Mouse (Mus musculus): ENCODE measurements around the gene Efcab14. TPM values are rescaled to one million over a fixed set of nuclear protein-coding genes. Genes with fewer than 3 reads are reported as not detected.

Gene Efcab14
- polyA plus RNA-seq, 1 experiment from 2014 or later = 42.3 TPM

- Histone ChIP-seq H3K4me3 (ENCODE audit: low read depth, low read length) (no peak overlapping the region), H3K27me3 (replicated peaks; ENCODE audit: control insufficient read depth, insufficient read depth, low read length) (no peaks in the 10 kb centered on the region), H3K9ac (ENCODE audit: low read depth, low read length) (no peak overlapping the region), H3K4me1 (ENCODE audit: control insufficient read depth, insufficient read depth, low read length) (peaks cover 5% of the 10 kb centered on the region), H3K9me3 (ENCODE audit: control insufficient read depth, low read length) (no peaks in the 10 kb centered on the region), H3K27ac (replicated peaks; ENCODE audit: low read depth, low read length) (no peak overlapping the region), H3K4me2 (ENCODE audit: low read depth, low read length) (no peak overlapping the region), H3K36me3 (ENCODE audit: control insufficient read depth, insufficient read depth, low read length) (no peaks in the 10 kb centered on the region)
- 69% methylated on average over 5 of the region's 5 CpGs for WGBS
- DNase-seq (ENCODE audit: low spot score) = no peak
- no peak for ATAC-seq (ENCODE audit: low read depth)
Measured at GRCm38 (mm10) chr4:115733746-115734145, 3.8 kb upstream of the Efcab14 start.

- ATAC-seq (ENCODE audit: low read depth) (no peak), DNase-seq (ENCODE audit: low spot score) (no peak)
- Histone ChIP-seq H3K27me3 (replicated peaks; ENCODE audit: control insufficient read depth, insufficient read depth, low read length) (no peaks in the 10 kb centered on the region), H3K4me2 (ENCODE audit: low read depth, low read length) (no peak overlapping the region), H3K27ac (replicated peaks; ENCODE audit: low read depth, low read length) (no peak overlapping the region), H3K9ac (ENCODE audit: low read depth, low read length) (no peak overlapping the region), H3K9me3 (ENCODE audit: control insufficient read depth, low read length) (no peaks in the 10 kb centered on the region), H3K4me3 (ENCODE audit: low read depth, low read length) (no peak overlapping the region), H3K4me1 (ENCODE audit: control insufficient read depth, insufficient read depth, low read length) (peaks cover 14% of the 10 kb centered on the region), H3K36me3 (ENCODE audit: control insufficient read depth, insufficient read depth, low read length) (no peaks in the 10 kb centered on the region)
- 63% methylated on average over 4 of the region's 4 CpGs for WGBS
Measured at GRCm38 (mm10) chr4:115734867-115735266, 2.7 kb upstream of the Efcab14 start.

- no peak for ATAC-seq (ENCODE audit: low read depth)
- Histone ChIP-seq H3K4me1 (ENCODE audit: control insufficient read depth, insufficient read depth, low read length) (peaks cover 14% of the 10 kb centered on the region), H3K4me2 (ENCODE audit: low read depth, low read length) (peak overlapping the region; percentile 82), H3K4me3 (ENCODE audit: low read depth, low read length) (peak overlapping the region; percentile 81), H3K9me3 (ENCODE audit: control insufficient read depth, low read length) (no peaks in the 10 kb centered on the region), H3K27me3 (replicated peaks; ENCODE audit: control insufficient read depth, insufficient read depth, low read length) (no peaks in the 10 kb centered on the region), H3K27ac (replicated peaks; ENCODE audit: low read depth, low read length) (no peak overlapping the region), H3K36me3 (ENCODE audit: control insufficient read depth, insufficient read depth, low read length) (peaks cover 23% of the 10 kb centered on the region; the same call in 1 of the 2 replicates), H3K9ac (ENCODE audit: low read depth, low read length) (peak overlapping the region; percentile 83)
- no peak for DNase-seq (ENCODE audit: low spot score)
- WGBS = 45% methylated on average over 13 of the region's 13 CpGs
Measured at GRCm38 (mm10) chr4:115738481-115738985, 989 bp downstream of the Efcab14 start.

DNA sequence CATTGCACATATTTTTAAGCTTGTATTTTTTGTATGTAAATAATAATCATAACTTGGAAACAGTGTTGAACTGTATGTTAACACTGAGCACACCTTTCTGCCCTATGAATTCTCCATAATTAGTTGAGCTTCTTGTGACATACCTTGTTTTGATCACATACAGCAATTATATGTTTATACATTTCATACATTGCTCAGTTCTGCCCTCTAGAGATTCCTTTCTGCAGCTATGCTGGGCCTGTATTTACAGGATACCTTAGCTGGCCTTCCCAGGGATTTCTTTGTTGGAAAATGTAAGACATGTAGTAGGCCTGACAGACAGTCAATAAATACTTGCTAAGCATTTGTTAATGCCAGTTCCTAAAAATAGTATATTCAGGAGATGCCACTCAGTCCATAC lies 5.1 kb downstream of the Efcab14 start:
- H3K27ac ChIP-seq (replicated peaks; ENCODE audit: low read depth, low read length) = no peak overlapping the region
- H3K36me3 ChIP-seq (ENCODE audit: control insufficient read depth, insufficient read depth, low read length) = peaks cover 53% of the 10 kb centered on the region
- no peak overlapping the region for H3K9ac ChIP-seq (ENCODE audit: low read depth, low read length)
- ATAC-seq (ENCODE audit: low read depth) = no peak
- no peak for DNase-seq (ENCODE audit: low spot score)
- H3K4me1 ChIP-seq (ENCODE audit: control insufficient read depth, insufficient read depth, low read length) = peaks cover 17% of the 10 kb centered on the region
- no peaks in the 10 kb centered on the region for H3K9me3 ChIP-seq (ENCODE audit: control insufficient read depth, low read length)
- H3K27me3 ChIP-seq (replicated peaks; ENCODE audit: control insufficient read depth, insufficient read depth, low read length) = no peaks in the 10 kb centered on the region
- H3K4me3 ChIP-seq (ENCODE audit: low read depth, low read length) = no peak overlapping the region
- H3K4me2 ChIP-seq (ENCODE audit: low read depth, low read length) = no peak overlapping the region

- Histone ChIP-seq H3K4me3 (ENCODE audit: low read depth, low read length) (no peak overlapping the region), H3K27me3 (replicated peaks; ENCODE audit: control insufficient read depth, insufficient read depth, low read length) (no peaks in the 10 kb centered on the region), H3K9ac (ENCODE audit: low read depth, low read length) (no peak overlapping the region), H3K9me3 (ENCODE audit: control insufficient read depth, low read length) (no peaks in the 10 kb centered on the region), H3K36me3 (ENCODE audit: control insufficient read depth, insufficient read depth, low read length) (peaks cover 56% of the 10 kb centered on the region), H3K27ac (replicated peaks; ENCODE audit: low read depth, low read length) (no peak overlapping the region), H3K4me1 (ENCODE audit: control insufficient read depth, insufficient read depth, low read length) (peaks cover 17% of the 10 kb centered on the region), H3K4me2 (ENCODE audit: low read depth, low read length) (no peak overlapping the region)
- ATAC-seq (ENCODE audit: low read depth) (no peak), DNase-seq (ENCODE audit: low spot score) (no peak)
- 89% methylated on average over 4 of the region's 4 CpGs for WGBS
Measured at GRCm38 (mm10) chr4:115743096-115743495, 5.6 kb downstream of the Efcab14 start.

DNA sequence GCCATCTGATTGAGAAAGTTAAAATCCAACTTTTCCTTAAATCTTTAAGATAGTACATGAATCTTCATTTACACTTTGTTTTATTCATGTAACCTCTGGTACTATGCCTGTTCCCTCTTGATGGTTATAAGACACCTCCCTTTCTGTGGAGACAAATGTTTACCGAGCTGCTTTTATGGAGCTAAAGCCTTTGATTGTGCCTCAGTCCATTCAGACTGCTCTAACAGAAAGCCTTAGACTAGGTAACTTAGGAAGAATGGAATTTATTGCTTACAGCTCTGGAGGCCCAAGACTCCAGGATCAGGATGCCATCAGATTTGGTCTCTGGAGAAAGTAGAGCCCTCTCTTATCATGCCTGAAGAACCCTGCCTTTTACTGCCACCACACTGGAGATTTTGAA lies 10.6 kb downstream of the Efcab14 start:
- ATAC-seq (ENCODE audit: low read depth) (no peak), DNase-seq (ENCODE audit: low spot score) (no peak)
- Histone ChIP-seq H3K4me1 (ENCODE audit: control insufficient read depth, insufficient read depth, low read length) (peaks cover 3% of the 10 kb centered on the region; the same call in 1 of the 2 replicates), H3K27ac (replicated peaks; ENCODE audit: low read depth, low read length) (no peak overlapping the region), H3K27me3 (replicated peaks; ENCODE audit: control insufficient read depth, insufficient read depth, low read length) (no peaks in the 10 kb centered on the region), H3K9ac (ENCODE audit: low read depth, low read length) (no peak overlapping the region), H3K4me3 (ENCODE audit: low read depth, low read length) (no peak overlapping the region), H3K36me3 (ENCODE audit: control insufficient read depth, insufficient read depth, low read length) (peaks cover 59% of the 10 kb centered on the region), H3K4me2 (ENCODE audit: low read depth, low read length) (no peak overlapping the region), H3K9me3 (ENCODE audit: control insufficient read depth, low read length) (no peaks in the 10 kb centered on the region)
- 71% methylated on average over 1 of the region's 1 CpGs for WGBS

DNA sequence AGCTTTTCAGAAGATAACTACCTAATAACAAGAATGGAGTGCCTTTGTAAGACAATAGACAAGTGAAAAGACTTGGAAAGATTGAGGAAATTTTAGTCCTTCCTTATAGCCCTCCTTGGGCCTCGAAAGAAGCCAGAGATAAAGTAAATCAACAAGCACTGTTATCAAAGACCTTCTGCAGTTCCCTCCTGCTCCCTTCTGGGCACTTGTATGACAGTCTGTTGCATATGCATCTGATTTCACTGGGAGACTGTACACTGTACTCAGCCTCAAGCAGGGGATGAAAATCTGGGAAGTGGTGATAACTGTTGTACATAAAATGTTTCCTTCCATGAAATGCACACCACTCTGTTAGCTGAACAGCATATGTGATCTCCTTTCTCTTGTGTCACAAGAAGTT lies 11.8 kb downstream of the Efcab14 start:
- Histone ChIP-seq H3K9me3 (ENCODE audit: control insufficient read depth, low read length) (no peaks in the 10 kb centered on the region), H3K9ac (ENCODE audit: low read depth, low read length) (no peak overlapping the region), H3K4me3 (ENCODE audit: low read depth, low read length) (no peak overlapping the region), H3K4me1 (ENCODE audit: control insufficient read depth, insufficient read depth, low read length) (no peaks in the 10 kb centered on the region), H3K27me3 (replicated peaks; ENCODE audit: control insufficient read depth, insufficient read depth, low read length) (no peaks in the 10 kb centered on the region), H3K27ac (replicated peaks; ENCODE audit: low read depth, low read length) (no peak overlapping the region), H3K36me3 (ENCODE audit: control insufficient read depth, insufficient read depth, low read length) (peaks cover 60% of the 10 kb centered on the region), H3K4me2 (ENCODE audit: low read depth, low read length) (no peak overlapping the region)
- 96% methylated on average over 1 of the region's 1 CpGs for WGBS
- no peak for DNase-seq (ENCODE audit: low spot score)
- no peak for ATAC-seq (ENCODE audit: low read depth)

DNA sequence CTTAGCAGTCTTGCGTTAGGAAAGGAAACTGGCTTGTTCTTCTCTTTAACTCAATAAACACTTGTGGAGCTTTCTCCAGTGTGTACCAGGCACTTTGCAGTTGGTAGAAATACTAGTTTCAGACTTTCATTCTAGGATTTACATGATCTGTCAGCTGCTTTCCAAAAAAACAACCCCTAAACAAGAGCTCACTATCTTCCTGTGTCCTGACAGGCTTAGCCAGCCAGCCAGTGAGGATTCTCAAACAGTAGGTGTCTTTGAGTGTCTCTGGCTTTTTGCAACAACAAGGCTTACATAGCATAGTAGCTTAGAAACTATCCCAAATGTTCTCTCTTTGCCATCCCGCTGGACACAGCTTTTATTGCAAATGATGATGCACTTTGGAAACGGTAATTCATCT lies 16.6 kb downstream of the Efcab14 start:
- Histone ChIP-seq H3K4me1 (ENCODE audit: control insufficient read depth, insufficient read depth, low read length) (no peaks in the 10 kb centered on the region), H3K36me3 (ENCODE audit: control insufficient read depth, insufficient read depth, low read length) (peaks cover 60% of the 10 kb centered on the region), H3K4me2 (ENCODE audit: low read depth, low read length) (no peak overlapping the region), H3K27ac (replicated peaks; ENCODE audit: low read depth, low read length) (no peak overlapping the region), H3K27me3 (replicated peaks; ENCODE audit: control insufficient read depth, insufficient read depth, low read length) (no peaks in the 10 kb centered on the region), H3K9ac (ENCODE audit: low read depth, low read length) (no peak overlapping the region), H3K9me3 (ENCODE audit: control insufficient read depth, low read length) (no peaks in the 10 kb centered on the region), H3K4me3 (ENCODE audit: low read depth, low read length) (no peak overlapping the region)
- WGBS = 86% methylated on average over 3 of the region's 3 CpGs
- ATAC-seq (ENCODE audit: low read depth) = no peak
- DNase-seq (ENCODE audit: low spot score) = no peak

DNA sequence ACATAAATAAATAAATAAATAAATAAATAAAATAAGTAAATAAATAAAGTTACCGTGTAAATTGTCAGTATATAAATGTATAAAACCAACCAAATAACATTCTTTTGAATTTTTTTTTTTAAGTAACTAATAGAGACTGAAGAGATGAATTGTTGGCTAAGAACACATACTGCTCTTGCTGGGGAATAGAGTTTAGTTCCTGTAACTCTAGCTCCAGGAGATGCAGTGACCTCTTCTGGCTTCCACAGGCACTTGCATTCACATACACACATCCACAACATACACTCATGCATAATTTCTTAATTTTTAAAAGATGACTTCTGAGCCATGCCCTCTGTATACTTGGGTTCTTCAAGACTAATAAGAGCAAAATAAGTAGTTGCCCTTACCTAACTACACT lies 17.3 kb downstream of the Efcab14 start:
- no peak for DNase-seq (ENCODE audit: low spot score)
- Histone ChIP-seq H3K4me3 (ENCODE audit: low read depth, low read length) (no peak overlapping the region), H3K9me3 (ENCODE audit: control insufficient read depth, low read length) (no peaks in the 10 kb centered on the region), H3K4me2 (ENCODE audit: low read depth, low read length) (no peak overlapping the region), H3K9ac (ENCODE audit: low read depth, low read length) (no peak overlapping the region), H3K4me1 (ENCODE audit: control insufficient read depth, insufficient read depth, low read length) (no peaks in the 10 kb centered on the region), H3K27me3 (replicated peaks; ENCODE audit: control insufficient read depth, insufficient read depth, low read length) (no peaks in the 10 kb centered on the region), H3K27ac (replicated peaks; ENCODE audit: low read depth, low read length) (no peak overlapping the region), H3K36me3 (ENCODE audit: control insufficient read depth, insufficient read depth, low read length) (peaks cover 59% of the 10 kb centered on the region)
- 92% methylated on average over 1 of the region's 1 CpGs for WGBS
- no peak for ATAC-seq (ENCODE audit: low read depth)
